Mouse (Mus musculus) midbrain, embryonic 16.5 days (tissue): ENCODE data around the gene Naa38. TPM values are rescaled to one million over a fixed set of nuclear protein-coding genes. Genes with fewer than 3 reads are reported as not detected.

Source experiments
- ATAC-seq: fragments of 200-750 bp; cut with Nextera tagmentation; 2 replicates; pipeline ENCODE4 v1.8.0; 2017; ENCODE audit warnings: moderate TSS enrichment
- H3K27ac ChIP-seq: fragments of 300-500 bp; sonication (generic); 2 replicates; pipeline ENCODE4 v1.5.1; 2014; ENCODE audit warnings: mild to moderate bottlenecking, low read length, mixed read lengths
- H3K27me3 ChIP-seq: fragments of 300-500 bp; sonication (generic); 2 replicates; pipeline ENCODE4 v1.6.1; 2014; ENCODE audit warnings: low read depth, low read length, mixed read lengths; ENCODE audit not compliant: control insufficient read depth, insufficient read depth
- H3K36me3 ChIP-seq: fragments of 300-500 bp; sonication (generic); 2 replicates; pipeline ENCODE4 v1.6.1; 2014; ENCODE audit warnings: mild to moderate bottlenecking, low read length, moderate library complexity, mixed read lengths; ENCODE audit not compliant: control insufficient read depth, insufficient read depth
- H3K4me1 ChIP-seq: fragments of 300-500 bp; sonication (generic); 2 replicates; pipeline ENCODE4 v1.6.1; 2014; ENCODE audit warnings: mild to moderate bottlenecking, low read length, mixed read lengths; ENCODE audit not compliant: control insufficient read depth, insufficient read depth
- H3K4me2 ChIP-seq: fragments of 300-500 bp; sonication (generic); 2 replicates; pipeline ENCODE4 v1.6.1; 2014; ENCODE audit warnings: mild to moderate bottlenecking, low read length, mixed read lengths
- H3K4me3 ChIP-seq: fragments of 300-500 bp; sonication (generic); 2 replicates; pipeline ENCODE4 v1.5.1; 2014; ENCODE audit warnings: low read depth, mild to moderate bottlenecking, low read length, moderate library complexity, mixed read lengths
- H3K9ac ChIP-seq: fragments of 300-500 bp; sonication (generic); 2 replicates; pipeline ENCODE4 v1.6.1; 2014; ENCODE audit warnings: low read depth, low read length, mixed read lengths
- H3K9me3 ChIP-seq: fragments of 300-500 bp; sonication (generic); replicated peaks from 2 replicates; pipeline ENCODE4 v1.6.1; 2014; ENCODE audit warnings: mild to moderate bottlenecking, low read length, mixed read lengths; ENCODE audit not compliant: control insufficient read depth, poor library complexity, severe bottlenecking
- WGBS: fragments of 180-500 bp; shearing (Covaris S2); extraction: QIAGEN DNeasy Blood & Tissue Kit; methylation state at CpG from one replicate; pipeline ENCODE4 v1.1.7; 2014; 5-methylcytosine and 5-hydroxymethylcytosine counted together
- polyA plus RNA-seq: library from polyadenylated mRNA; unstranded; fragments of >200 nt; fragmentation: Nextera tagmentation; extraction: Ambion mirVana; gene quantifications from 2 replicates; pipeline ENCODE4 v1.2.1, GENCODE M21; 2015

Naa38 gene
- polyA plus RNA-seq, 1 experiment from 2014 or later, result 89.6 TPM

DNA sequence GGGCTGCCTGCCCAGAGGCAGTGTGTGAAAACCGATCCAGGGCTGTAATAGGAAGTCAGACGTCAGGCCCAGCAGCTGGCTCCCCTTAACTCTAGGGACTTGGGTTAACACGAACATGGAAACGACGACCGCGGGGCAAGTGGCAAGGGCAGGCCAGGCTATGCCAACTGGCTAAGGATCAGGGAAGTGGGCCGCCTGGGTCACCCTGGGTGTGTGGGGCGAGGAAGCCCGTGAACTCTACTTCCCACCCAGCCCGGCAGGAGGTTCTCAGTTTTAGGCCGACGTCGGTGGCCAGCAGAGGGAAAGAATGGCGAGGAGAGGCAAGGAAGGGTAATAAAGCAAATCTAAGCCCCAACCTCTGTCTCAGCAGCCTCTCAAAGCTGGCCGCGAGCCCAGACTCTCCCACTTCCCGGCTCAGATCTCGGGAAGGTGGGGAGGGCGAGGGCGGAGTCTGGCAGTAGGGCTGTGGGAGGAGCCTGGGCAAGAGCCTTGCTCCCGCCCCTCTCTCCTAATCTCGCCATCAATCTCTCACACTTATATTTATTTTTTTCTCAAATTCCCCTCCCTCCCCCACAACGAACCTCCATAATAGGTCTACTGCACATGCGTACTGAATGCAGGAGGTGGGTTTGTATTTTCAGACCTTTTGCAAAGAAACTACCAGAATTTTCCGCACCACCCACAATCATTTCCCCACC, 29.0 kb upstream of the Naa38 start:
- Histone ChIP-seq H3K4me2 (peak overlapping the region; percentile 96), H3K36me3 (peaks cover 19% of the 10 kb centered on the region), H3K27me3 (no peaks in the 10 kb centered on the region), H3K9ac (peak overlapping the region; percentile 100), H3K4me3 (peak overlapping the region; percentile 92), H3K27ac (peak overlapping the region; percentile 100), H3K9me3 (no peaks in the 10 kb centered on the region), H3K4me1 (peaks cover 29% of the 10 kb centered on the region)
- WGBS, result 0% methylated on average over 26 of the region's 26 CpGs
- peak; percentile 76 for ATAC-seq

DNA sequence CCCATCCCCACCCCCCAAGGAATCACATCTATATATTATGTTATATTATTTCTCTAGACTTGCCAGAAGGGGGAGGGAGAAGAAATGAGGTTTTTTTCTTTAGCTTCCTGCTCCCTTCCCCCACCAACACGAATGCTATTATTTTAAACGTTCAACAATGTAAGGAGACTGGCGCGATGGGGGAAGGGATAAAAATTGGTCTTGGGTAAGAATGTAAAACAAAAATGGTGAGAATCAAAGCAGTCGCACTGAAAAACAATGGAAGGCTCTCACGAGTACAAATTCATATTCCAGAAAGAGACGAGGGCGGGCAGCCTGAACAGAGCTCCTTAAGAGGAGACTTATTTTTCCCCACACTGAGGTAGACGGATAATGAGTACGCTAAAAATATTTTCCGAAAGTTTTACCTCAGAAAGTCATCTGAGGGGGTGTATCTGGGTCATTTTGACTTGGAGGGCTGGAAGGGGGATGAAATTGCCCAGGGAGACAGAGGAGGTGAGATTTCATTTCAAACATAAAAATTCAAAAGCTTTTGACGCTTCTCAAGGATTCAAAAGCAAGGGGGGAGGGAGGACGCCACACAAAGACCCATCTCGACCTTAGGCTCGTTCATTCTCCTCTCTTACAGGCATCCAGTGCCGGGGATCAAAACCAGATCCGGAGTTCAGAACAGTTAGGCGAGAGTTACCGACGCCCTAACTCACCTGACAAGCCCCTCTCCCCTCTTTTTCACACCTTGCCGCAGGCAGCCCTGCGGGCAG, 28.3 kb upstream of the Naa38 start:
- WGBS, result under 1% methylated on average over 22 of the region's 22 CpGs
- peak overlapping the region; percentile 96 for H3K4me2 ChIP-seq
- no peak for ATAC-seq
- no peaks in the 10 kb centered on the region for H3K9me3 ChIP-seq
- peak overlapping the region; percentile 92 for H3K4me3 ChIP-seq
- H3K9ac ChIP-seq, result peak overlapping the region; percentile 100
- H3K4me1 ChIP-seq, result peaks cover 36% of the 10 kb centered on the region
- H3K27ac ChIP-seq, result peak overlapping the region; percentile 100
- no peaks in the 10 kb centered on the region for H3K27me3 ChIP-seq
- H3K36me3 ChIP-seq, result peaks cover 12% of the 10 kb centered on the region; the same call in 1 of the 2 replicates

DNA sequence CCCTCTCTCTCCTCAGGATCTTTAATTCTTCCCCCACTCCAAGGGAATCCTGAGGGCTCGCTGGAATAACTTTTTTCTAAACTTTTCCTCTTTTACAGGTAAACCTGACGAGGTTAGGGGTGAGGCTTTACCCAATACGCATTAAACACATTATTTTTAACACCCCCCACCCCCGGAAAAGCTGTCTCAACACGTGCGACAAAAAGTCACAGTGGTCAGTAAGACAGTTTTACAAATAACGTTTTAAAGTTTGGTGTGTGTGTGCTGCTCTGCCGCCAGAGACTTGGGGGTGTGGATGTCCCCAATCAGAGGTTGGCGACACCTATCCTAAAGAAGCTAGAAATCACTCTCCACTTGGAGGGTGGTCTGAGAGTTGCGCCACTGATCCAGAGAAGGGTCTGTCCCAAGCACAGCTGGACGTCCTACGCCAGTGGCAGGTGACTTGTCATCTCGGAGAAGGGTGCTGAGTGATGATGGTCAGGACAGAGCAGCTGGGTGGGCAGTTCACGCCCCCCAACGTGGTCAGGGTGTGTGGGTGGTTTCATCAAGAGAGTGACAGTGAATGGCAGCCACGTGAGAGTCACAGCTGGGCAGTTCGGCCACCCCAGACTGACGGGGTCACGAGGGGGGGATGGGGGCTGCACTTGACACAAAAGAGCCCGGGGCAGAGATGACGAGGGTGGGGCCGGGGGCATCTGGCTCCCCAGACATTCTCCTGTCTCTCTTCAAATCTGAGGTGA, 27.5 kb upstream of the Naa38 start:
- Histone ChIP-seq H3K9me3 (no peaks in the 10 kb centered on the region), H3K36me3 (0 out of 2 replicates have a peak, but pooled peaks cover 8% of the 10 kb centered on the region), H3K4me3 (peak overlapping the region; percentile 92), H3K4me1 (peaks cover 39% of the 10 kb centered on the region), H3K27ac (peak overlapping the region; percentile 100), H3K9ac (peak overlapping the region; percentile 100), H3K27me3 (no peaks in the 10 kb centered on the region), H3K4me2 (peak overlapping the region; percentile 96)
- WGBS, result 1% methylated on average over 22 of the region's 22 CpGs
- peak; percentile 8; the same call in 1 of the 2 replicates for ATAC-seq

DNA sequence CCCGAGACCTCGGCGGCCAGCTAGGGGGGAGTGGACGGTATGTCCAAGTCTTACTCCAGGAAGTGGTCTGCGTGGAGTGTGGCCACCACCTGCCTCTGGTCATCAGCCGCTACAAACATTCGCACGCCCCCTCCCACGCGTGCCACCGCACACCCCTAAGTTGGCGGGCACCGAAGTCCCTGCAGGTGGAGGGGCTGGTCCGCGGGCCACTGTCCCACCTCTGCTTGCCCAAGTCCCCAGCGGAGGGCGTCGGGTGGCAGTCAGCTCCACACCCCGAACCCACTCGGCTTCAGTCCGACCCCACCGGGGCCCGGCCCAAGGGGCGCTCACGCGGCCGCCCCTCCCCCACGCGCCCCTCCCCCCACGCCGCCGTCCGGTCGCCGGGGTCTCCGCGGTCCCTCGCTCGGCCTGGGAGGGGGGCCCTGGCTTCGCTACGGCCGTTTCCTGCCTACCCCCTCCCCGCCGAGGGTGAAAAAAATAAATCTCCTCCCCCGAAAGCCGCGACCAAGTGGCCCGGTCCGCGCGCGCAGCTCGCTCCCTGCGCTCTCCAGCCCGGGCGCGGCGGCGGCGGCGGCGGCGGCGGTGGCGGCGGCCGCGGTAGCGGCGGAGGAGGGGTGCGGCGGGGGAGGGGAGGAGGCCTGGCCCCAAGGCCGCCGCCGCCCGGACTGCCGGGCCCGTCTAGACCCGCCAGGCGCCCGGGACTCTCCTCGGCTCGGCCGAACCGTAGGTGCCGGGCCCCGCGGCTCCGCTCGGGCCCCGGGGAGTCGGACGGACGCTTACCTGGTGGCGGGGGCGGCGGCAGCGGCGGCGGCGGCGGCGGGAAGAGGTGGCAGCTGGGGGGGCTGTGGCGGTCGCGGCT, 26.7 kb upstream of the Naa38 start:
- Histone ChIP-seq H3K27ac (peak overlapping the region; percentile 100), H3K4me3 (peak overlapping the region; percentile 92), H3K27me3 (no peaks in the 10 kb centered on the region), H3K9ac (peak overlapping the region; percentile 100), H3K4me1 (peaks cover 39% of the 10 kb centered on the region), H3K9me3 (no peaks in the 10 kb centered on the region), H3K4me2 (peak overlapping the region; percentile 96), H3K36me3 (0 out of 2 replicates have a peak, but pooled peaks cover under 1% of the 10 kb centered on the region)
- ATAC-seq, result peak; percentile 6; the same call in 1 of the 2 replicates
- under 1% methylated on average over 46 of the region's 106 CpGs for WGBS

DNA sequence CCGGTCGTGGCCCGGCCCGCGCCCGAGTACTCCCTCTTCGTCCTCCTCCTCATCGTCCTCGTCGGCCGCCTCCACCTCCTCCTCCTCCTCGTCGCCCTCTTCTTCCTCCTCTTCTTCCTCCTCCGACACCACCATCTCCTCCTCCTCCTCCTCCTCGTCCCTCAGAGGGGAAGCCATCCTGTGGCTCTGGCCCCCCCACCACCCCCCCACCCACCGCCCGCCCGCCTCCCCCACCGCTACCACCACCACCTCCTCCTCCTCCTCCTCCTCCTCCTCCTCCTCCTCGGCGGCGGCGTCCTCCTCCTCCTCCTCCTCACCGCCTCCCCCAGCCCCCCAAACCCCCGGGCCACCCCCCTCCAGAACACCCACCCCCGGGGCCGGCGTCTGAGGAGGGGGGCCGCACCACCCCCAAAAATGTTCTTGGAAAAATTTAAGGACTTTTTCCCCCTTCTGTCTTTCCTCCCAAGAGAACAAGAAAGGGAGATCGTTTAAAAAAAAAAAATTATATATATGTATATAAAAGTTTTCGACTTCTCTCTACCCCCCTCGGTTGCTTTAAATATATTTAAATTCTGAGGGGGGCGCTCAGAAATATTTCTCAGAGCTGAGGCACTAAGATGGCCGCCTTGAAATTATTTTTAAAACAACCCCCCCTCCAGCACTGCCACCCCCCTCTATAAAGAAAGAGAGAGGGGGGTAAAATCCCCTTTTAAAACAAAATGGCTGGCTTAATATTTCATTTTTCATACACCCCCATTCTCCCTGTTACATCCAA, 25.9 kb upstream of the Naa38 start, which contains the start of gene Chd3:
Gene Chd3, minus strand, starts transcription at position 192 of the 775 bp plus-strand sequence.
- peaks cover 37% of the 10 kb centered on the region for H3K4me1 ChIP-seq
- H3K27ac ChIP-seq, result peak within 1 kb of the TSS; percentile 100
- H3K9me3 ChIP-seq, result no peaks in the 10 kb centered on the region
- WGBS, result 4% methylated on average over 8 of the region's 34 CpGs
- no peaks in the 10 kb centered on the region for H3K36me3 ChIP-seq
- H3K9ac ChIP-seq, result peak within 1 kb of the TSS; percentile 100
- H3K27me3 ChIP-seq, result no peaks in the 10 kb centered on the region
- H3K4me2 ChIP-seq, result peak within 1 kb of the TSS; percentile 96
- H3K4me3 ChIP-seq, result peak within 1 kb of the TSS; percentile 92
- no peak for ATAC-seq

DNA sequence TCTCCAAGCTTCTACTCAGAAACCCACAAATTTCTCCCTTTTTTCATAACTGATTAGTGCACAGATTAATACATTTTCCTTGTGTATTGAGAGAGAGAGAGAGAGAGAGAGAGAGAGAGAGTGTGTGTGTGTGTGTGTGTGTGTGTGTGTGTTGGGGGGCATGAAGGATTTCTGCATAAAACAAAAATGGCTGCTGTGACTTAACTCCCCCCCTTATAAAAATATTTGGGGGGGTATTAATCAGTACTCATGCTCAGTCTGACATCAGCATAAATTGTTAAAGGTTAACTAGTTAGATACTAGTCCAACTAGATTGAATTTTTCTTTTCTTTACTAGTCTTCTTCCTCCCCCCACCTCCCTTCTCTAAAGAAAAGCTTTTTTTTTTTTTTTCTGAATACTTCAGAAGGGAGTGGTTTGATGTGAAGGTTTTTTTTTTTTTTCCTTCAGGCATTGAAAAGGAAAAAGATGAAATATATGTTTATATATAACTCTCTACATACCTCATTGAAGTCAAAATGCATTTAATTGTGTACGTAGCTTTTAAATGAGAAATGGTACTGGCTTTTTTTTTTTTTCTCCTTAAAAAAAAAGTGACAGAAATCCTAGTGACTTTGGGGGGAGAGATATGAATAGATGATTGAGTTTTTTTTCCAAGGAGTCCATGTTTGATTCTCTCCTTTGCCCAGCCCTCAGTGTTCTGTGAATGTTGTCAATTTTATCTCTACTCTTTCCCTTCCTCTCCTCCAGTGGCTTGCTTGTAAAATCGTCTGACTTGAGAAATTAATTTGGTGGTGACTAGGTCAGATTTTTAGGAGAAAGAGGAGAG, 25.1 kb upstream of the Naa38 start:
- ATAC-seq, result no peak
- peak overlapping the region; percentile 92 for H3K4me3 ChIP-seq
- peak overlapping the region; percentile 96 for H3K4me2 ChIP-seq
- peaks cover 29% of the 10 kb centered on the region for H3K4me1 ChIP-seq
- H3K9ac ChIP-seq, result peak overlapping the region; percentile 100
- 13% methylated on average over 2 of the region's 2 CpGs for WGBS
- H3K36me3 ChIP-seq, result no peaks in the 10 kb centered on the region
- H3K9me3 ChIP-seq, result no peaks in the 10 kb centered on the region
- peak overlapping the region; percentile 100 for H3K27ac ChIP-seq
- H3K27me3 ChIP-seq, result no peaks in the 10 kb centered on the region

DNA sequence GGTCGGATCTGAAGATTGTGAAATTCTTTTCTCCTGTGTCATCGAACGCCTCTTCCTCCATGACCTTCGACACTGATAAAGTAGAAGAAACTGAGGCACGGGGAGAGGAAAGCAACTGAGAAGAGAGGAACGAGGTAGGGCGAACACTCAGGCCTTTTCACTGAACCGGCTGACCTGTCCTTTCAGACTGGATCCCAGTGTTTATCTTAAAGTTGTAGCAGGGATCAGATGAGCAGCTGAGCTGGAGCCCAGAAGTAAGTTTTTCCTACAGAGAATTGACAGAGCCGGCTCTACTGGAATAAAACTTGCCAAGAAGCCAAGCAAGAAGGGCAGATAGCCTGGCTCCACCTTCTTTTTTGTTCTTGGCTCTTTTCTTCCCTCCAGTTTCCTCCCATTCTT, 24.5 kb upstream of the Naa38 start:
- Histone ChIP-seq H3K9ac (0 out of 2 replicates have a peak overlapping the region, but pooled peaks have one; percentile 28), H3K4me3 (peak overlapping the region; percentile 17), H3K4me2 (peak overlapping the region; percentile 39), H3K9me3 (no peaks in the 10 kb centered on the region), H3K27ac (peak overlapping the region; percentile 77), H3K27me3 (no peaks in the 10 kb centered on the region), H3K4me1 (peaks cover 23% of the 10 kb centered on the region), H3K36me3 (no peaks in the 10 kb centered on the region)
- no peak for ATAC-seq
- 11% methylated on average over 9 of the region's 9 CpGs for WGBS
